Mouse (Mus musculus): Measurements from ENCODE around the gene Plekha6. TPM values are rescaled to one million over a fixed set of nuclear protein-coding genes. Genes with fewer than 3 reads are reported as not detected.
A peak's percentile ranks its signal among the peaks of the same experiment; 100 is the strongest.

Plekha6 gene
- polyA plus RNA-seq, 1 experiment from 2014 or later, result 18.7 TPM

- Histone ChIP-seq H3K27ac (ENCODE audit: poor library complexity, severe bottlenecking) (no peak overlapping the region), H3K36me3 (no peaks in the 10 kb centered on the region), H3K4me3 (no peak overlapping the region), H3K9ac (no peak overlapping the region), H3K9me3 (replicated peaks) (no peaks in the 10 kb centered on the region), H3K4me2 (no peak overlapping the region), H3K4me1 (replicated peaks) (peaks cover 24% of the 10 kb centered on the region), H3K27me3 (replicated peaks) (no peaks in the 10 kb centered on the region)
- 17% methylated on average over 4 of the region's 4 CpGs for WGBS
- ATAC-seq (ENCODE audit: insufficient number of reproducible peaks, low FRiP score), result no peak
Observed at GRCm38 (mm10) chr1:133306842-133307241, 142.8 kb downstream of the Plekha6 start.

- H3K27ac ChIP-seq (ENCODE audit: poor library complexity, severe bottlenecking), result no peak overlapping the region
- H3K9me3 ChIP-seq (replicated peaks), result no peaks in the 10 kb centered on the region
- no peak overlapping the region for H3K9ac ChIP-seq
- no peak for ATAC-seq (ENCODE audit: insufficient number of reproducible peaks, low FRiP score)
- H3K4me1 ChIP-seq (replicated peaks), result peaks cover 24% of the 10 kb centered on the region
- H3K36me3 ChIP-seq, result no peaks in the 10 kb centered on the region
- H3K4me3 ChIP-seq, result no peak overlapping the region
- 12% methylated on average over 6 of the region's 6 CpGs for WGBS
- no peaks in the 10 kb centered on the region for H3K27me3 ChIP-seq (replicated peaks)
- no peak overlapping the region for H3K4me2 ChIP-seq
Observed at GRCm38 (mm10) chr1:133307318-133307717, 143.3 kb downstream of the Plekha6 start.

GRCm38 (mm10) chr1:133309652-133310267 lies 145.8 kb downstream of the Plekha6 start, which contains the start of gene Golt1a:
Gene Golt1a (plus strand): TSS chr1:133309800.
- H3K4me1 ChIP-seq (replicated peaks), result peaks cover 18% of the 10 kb centered on the region
- peak; percentile 24; the same call in 1 of the 2 replicates for ATAC-seq (ENCODE audit: insufficient number of reproducible peaks, low FRiP score)
- no peak within 1 kb of the TSS for H3K4me2 ChIP-seq
- H3K4me3 ChIP-seq, result no peak within 1 kb of the TSS
- 60% methylated on average over 14 of the region's 14 CpGs for WGBS
- H3K27me3 ChIP-seq (replicated peaks), result no peaks in the 10 kb centered on the region
- no peaks in the 10 kb centered on the region for H3K36me3 ChIP-seq
- no peak within 1 kb of the TSS for H3K9ac ChIP-seq
- no peaks in the 10 kb centered on the region for H3K9me3 ChIP-seq (replicated peaks)
- H3K27ac ChIP-seq (ENCODE audit: poor library complexity, severe bottlenecking), result no peak within 1 kb of the TSS

DNA sequence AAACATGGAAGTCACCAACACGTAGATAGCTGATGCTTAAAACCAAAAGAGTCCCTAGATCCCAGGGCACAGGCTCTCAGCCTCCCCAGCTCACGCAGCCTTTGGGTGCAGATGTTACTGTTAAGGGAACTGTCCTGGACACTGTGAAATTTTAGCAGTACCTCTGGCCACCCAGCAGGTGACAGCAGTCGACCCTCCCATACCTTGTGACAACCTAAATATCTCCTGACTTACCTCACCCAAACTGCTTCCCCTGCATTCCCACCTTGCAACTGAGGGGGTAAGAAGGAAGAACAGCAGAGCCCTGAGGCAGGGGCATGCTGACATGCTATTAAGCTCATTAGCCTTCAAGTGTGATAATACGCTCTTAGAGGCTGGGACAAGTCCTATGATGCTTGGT lies 147.2 kb downstream of the Plekha6 start:
- 57% methylated on average over 4 of the region's 4 CpGs for WGBS

GRCm38 (mm10) chr1:133311946-133312345 lies 147.9 kb downstream of the Plekha6 start:
- Histone ChIP-seq H3K9ac (peak overlapping the region; percentile 11; the same call in 1 of the 2 replicates), H3K4me2 (peak overlapping the region; percentile 39), H3K36me3 (no peaks in the 10 kb centered on the region), H3K9me3 (replicated peaks) (no peaks in the 10 kb centered on the region), H3K27ac (ENCODE audit: poor library complexity, severe bottlenecking) (no peak overlapping the region), H3K27me3 (replicated peaks) (no peaks in the 10 kb centered on the region), H3K4me3 (no peak overlapping the region), H3K4me1 (replicated peaks) (peaks cover 16% of the 10 kb centered on the region)
- ATAC-seq (ENCODE audit: insufficient number of reproducible peaks, low FRiP score), result no peak
- WGBS, result 7% methylated on average over 10 of the region's 10 CpGs

More for the DNA sequence above, 147.2 kb downstream of the Plekha6 start:
- Histone ChIP-seq H3K9me3 (replicated peaks) (no peaks in the 10 kb centered on the region), H3K4me1 (replicated peaks) (peaks cover 18% of the 10 kb centered on the region), H3K27ac (ENCODE audit: poor library complexity, severe bottlenecking) (no peak overlapping the region), H3K9ac (no peak overlapping the region), H3K36me3 (no peaks in the 10 kb centered on the region), H3K27me3 (replicated peaks) (no peaks in the 10 kb centered on the region), H3K4me2 (no peak overlapping the region), H3K4me3 (no peak overlapping the region)
- no peak for ATAC-seq (ENCODE audit: insufficient number of reproducible peaks, low FRiP score)

GRCm38 (mm10) chr1:133314364-133314763 lies 150.4 kb downstream of the Plekha6 start:
- H3K9ac ChIP-seq, result no peak overlapping the region
- no peak overlapping the region for H3K27ac ChIP-seq (ENCODE audit: poor library complexity, severe bottlenecking)
- WGBS, result 22% methylated on average over 8 of the region's 8 CpGs
- H3K4me1 ChIP-seq (replicated peaks), result peaks cover 15% of the 10 kb centered on the region
- H3K36me3 ChIP-seq, result no peaks in the 10 kb centered on the region
- H3K4me3 ChIP-seq, result no peak overlapping the region
- H3K27me3 ChIP-seq (replicated peaks), result no peaks in the 10 kb centered on the region
- H3K9me3 ChIP-seq (replicated peaks), result no peaks in the 10 kb centered on the region; the same call in 1 of the 2 replicates
- ATAC-seq (ENCODE audit: insufficient number of reproducible peaks, low FRiP score), result no peak
- no peak overlapping the region for H3K4me2 ChIP-seq

DNA sequence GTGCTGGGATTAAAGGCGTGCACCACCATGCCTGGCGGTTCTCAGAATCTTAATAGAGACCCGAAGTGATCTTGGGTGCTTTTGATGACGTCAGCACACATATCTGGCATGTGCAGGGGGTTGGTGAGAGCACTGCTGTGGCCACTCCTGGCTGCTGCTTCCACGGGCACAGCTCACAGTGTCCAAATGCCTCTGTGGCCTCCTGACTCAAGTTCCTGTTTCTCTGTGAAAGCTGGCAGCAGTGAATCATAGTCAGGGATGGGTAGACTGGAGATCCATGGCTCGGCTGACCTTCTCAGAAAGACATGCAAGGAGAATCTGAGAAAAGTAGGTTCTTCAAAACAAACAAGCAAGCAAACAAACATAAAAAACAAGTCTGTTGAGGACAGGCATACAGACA lies 151.8 kb downstream of the Plekha6 start:
- Histone ChIP-seq H3K36me3 (no peaks in the 10 kb centered on the region), H3K9me3 (replicated peaks) (no peaks in the 10 kb centered on the region; the same call in 1 of the 2 replicates), H3K27me3 (replicated peaks) (no peaks in the 10 kb centered on the region), H3K4me3 (no peak overlapping the region), H3K9ac (no peak overlapping the region), H3K27ac (ENCODE audit: poor library complexity, severe bottlenecking) (no peak overlapping the region), H3K4me1 (replicated peaks) (peaks cover 15% of the 10 kb centered on the region), H3K4me2 (no peak overlapping the region)
- 71% methylated on average over 6 of the region's 6 CpGs for WGBS
- no peak for ATAC-seq (ENCODE audit: insufficient number of reproducible peaks, low FRiP score)

GRCm38 (mm10) chr1:133316577-133316976 lies 152.6 kb downstream of the Plekha6 start:
- no peak overlapping the region for H3K4me3 ChIP-seq
- no peak overlapping the region for H3K4me2 ChIP-seq
- no peak overlapping the region for H3K27ac ChIP-seq (ENCODE audit: poor library complexity, severe bottlenecking)
- no peak for ATAC-seq (ENCODE audit: insufficient number of reproducible peaks, low FRiP score)
- no peaks in the 10 kb centered on the region for H3K27me3 ChIP-seq (replicated peaks)
- no peaks in the 10 kb centered on the region; the same call in 1 of the 2 replicates for H3K9me3 ChIP-seq (replicated peaks)
- peaks cover 13% of the 10 kb centered on the region for H3K4me1 ChIP-seq (replicated peaks)
- WGBS, result 76% methylated on average over 4 of the region's 4 CpGs
- H3K36me3 ChIP-seq, result no peaks in the 10 kb centered on the region
- no peak overlapping the region for H3K9ac ChIP-seq

DNA sequence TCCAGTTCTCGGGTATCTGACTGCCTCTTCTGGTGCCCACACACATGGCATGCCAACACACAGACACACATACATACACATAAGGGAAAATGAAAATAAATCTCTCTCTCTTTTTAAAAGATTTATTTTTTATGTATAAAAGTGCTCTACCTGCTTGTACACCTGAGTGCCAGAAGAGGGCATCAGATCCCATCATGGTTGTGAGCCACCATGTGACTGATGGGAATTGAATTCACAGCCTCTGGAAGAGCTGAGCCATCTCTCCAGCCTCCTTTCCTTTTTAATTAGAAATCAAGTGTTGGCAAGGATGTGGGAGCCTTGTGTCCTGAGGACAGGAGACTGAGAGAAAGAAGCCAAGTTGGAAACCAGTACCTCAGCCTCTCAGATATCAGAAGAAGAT lies 153.1 kb downstream of the Plekha6 start:
- 76% methylated on average over 1 of the region's 1 CpGs for WGBS
- no peak for ATAC-seq (ENCODE audit: insufficient number of reproducible peaks, low FRiP score)

DNA sequence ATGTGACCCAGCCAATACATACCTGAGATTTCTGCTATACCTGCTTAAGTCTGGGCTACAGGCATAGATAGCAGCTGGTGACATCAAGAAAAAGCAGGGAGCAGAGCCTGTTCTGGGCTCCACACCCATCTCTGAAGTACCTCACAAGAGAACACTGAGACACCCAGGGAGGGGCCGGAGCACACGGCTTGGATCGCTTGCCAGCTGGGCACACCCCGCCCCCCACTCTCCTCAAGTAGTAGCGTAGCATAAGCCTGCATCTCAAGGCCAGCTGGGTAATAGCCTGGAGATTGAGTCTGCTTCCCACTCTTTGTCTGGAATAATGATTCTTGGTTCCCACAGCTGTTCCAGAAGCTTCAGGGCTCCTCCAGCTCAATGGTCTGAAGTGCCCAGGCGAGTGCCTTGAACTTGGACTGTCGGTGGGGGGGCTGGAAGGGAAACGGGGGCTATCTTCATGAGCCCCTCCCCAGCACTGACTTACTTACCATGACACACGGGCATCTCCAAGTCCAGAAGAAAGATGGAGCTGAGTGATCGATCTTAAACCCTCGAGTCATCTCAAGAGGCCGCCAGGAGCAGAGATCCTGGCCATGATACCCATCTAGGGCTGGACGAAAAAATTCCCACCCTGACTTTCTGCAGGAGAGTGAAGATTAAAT lies 157.4 kb downstream of the Plekha6 start, which contains the start of gene Kiss1:
TSS of gene Kiss1 (plus strand) at position 609 of the 659 bp plus-strand sequence.
- no peaks in the 10 kb centered on the region; the same call in 1 of the 2 replicates for H3K9me3 ChIP-seq (replicated peaks)
- no peak within 1 kb of the TSS for H3K4me2 ChIP-seq
- H3K27ac ChIP-seq (ENCODE audit: poor library complexity, severe bottlenecking), result no peak within 1 kb of the TSS
- no peak within 1 kb of the TSS for H3K9ac ChIP-seq
- H3K4me3 ChIP-seq, result no peak within 1 kb of the TSS
- no peaks in the 10 kb centered on the region for H3K4me1 ChIP-seq (replicated peaks)
- H3K36me3 ChIP-seq, result no peaks in the 10 kb centered on the region
- no peak for ATAC-seq (ENCODE audit: insufficient number of reproducible peaks, low FRiP score)
- peaks cover 4% of the 10 kb centered on the region; the same call in 1 of the 2 replicates for H3K27me3 ChIP-seq (replicated peaks)
- WGBS, result 79% methylated on average over 13 of the region's 13 CpGs

More for the DNA sequence above, 153.1 kb downstream of the Plekha6 start:
- H3K9me3 ChIP-seq (replicated peaks), result no peaks in the 10 kb centered on the region; the same call in 1 of the 2 replicates
- no peak overlapping the region for H3K4me2 ChIP-seq
- no peaks in the 10 kb centered on the region for H3K27me3 ChIP-seq (replicated peaks)
- H3K27ac ChIP-seq (ENCODE audit: poor library complexity, severe bottlenecking), result no peak overlapping the region
- H3K4me1 ChIP-seq (replicated peaks), result peaks cover 8% of the 10 kb centered on the region
- H3K9ac ChIP-seq, result no peak overlapping the region
- no peaks in the 10 kb centered on the region for H3K36me3 ChIP-seq
- no peak overlapping the region for H3K4me3 ChIP-seq

- no peak overlapping the region for H3K9ac ChIP-seq
- no peak overlapping the region for H3K4me2 ChIP-seq
- no peaks in the 10 kb centered on the region for H3K4me1 ChIP-seq (replicated peaks)
- H3K27ac ChIP-seq (ENCODE audit: poor library complexity, severe bottlenecking), result no peak overlapping the region
- WGBS, result 38% methylated on average over 5 of the region's 5 CpGs
- no peaks in the 10 kb centered on the region for H3K36me3 ChIP-seq
- peaks cover 19% of the 10 kb centered on the region for H3K27me3 ChIP-seq (replicated peaks)
- no peaks in the 10 kb centered on the region; the same call in 1 of the 2 replicates for H3K9me3 ChIP-seq (replicated peaks)
- ATAC-seq (ENCODE audit: insufficient number of reproducible peaks, low FRiP score), result no peak
- H3K4me3 ChIP-seq, result no peak overlapping the region
Observed at GRCm38 (mm10) chr1:133323333-133323732, 159.3 kb downstream of the Plekha6 start.

All from heart, embryonic 12.5 days (tissue).